Mouse (Mus musculus) forebrain, embryonic 11.5 days (tissue): ENCODE data around the gene Rbbp5. TPM values are rescaled to one million over a fixed set of nuclear protein-coding genes. Genes with fewer than 3 reads are reported as not detected.
A peak's percentile ranks its signal among the peaks of the same experiment; 100 is the strongest.

ENCODE experiments used
- ATAC-seq: fragments of 200-750 bp; cut with Nextera tagmentation; replicated peaks from 2 replicates; pipeline ENCODE4 v1.8.0; 2017; ENCODE audit warnings: moderate TSS enrichment; ENCODE audit not compliant: low FRiP score
- DNase-seq: peaks from one replicate; pipeline ENCODE4 v3.0.0-alpha.2; 2017; ENCODE audit warnings: low spot score
- H3K27ac ChIP-seq: fragments of 300-500 bp; sonication (generic); 2 replicates; pipeline ENCODE4 v1.5.1; 2014; ENCODE audit warnings: low read depth, low read length
- H3K27me3 ChIP-seq: fragments of 300-500 bp; sonication (generic); 2 replicates; pipeline ENCODE4 v1.6.1; 2014; ENCODE audit warnings: mild to moderate bottlenecking, low read length, mixed read lengths; ENCODE audit not compliant: control insufficient read depth, insufficient read depth
- H3K36me3 ChIP-seq: fragments of 300-500 bp; sonication (generic); 2 replicates; pipeline ENCODE4 v1.6.1; 2014; ENCODE audit warnings: mild to moderate bottlenecking, low read length, moderate library complexity, mixed read lengths; ENCODE audit not compliant: control insufficient read depth, insufficient read depth
- H3K4me1 ChIP-seq: fragments of 300-500 bp; sonication (generic); replicated peaks from 2 replicates; pipeline ENCODE4 v1.6.1; 2014; ENCODE audit warnings: low read length, mixed read lengths; ENCODE audit not compliant: control insufficient read depth, insufficient read depth
- H3K4me2 ChIP-seq: fragments of 300-500 bp; sonication (generic); 2 replicates; pipeline ENCODE4 v1.6.1; 2014; ENCODE audit warnings: low read depth, mild to moderate bottlenecking, low read length, moderate library complexity, mixed read lengths; ENCODE audit not compliant: severe bottlenecking
- H3K4me3 ChIP-seq: fragments of 300-500 bp; sonication (generic); 2 replicates; pipeline ENCODE4 v1.5.1; 2014; ENCODE audit warnings: low read depth, low read length
- H3K9ac ChIP-seq: fragments of 300-500 bp; sonication (generic); 2 replicates; pipeline ENCODE4 v1.6.1; 2014; ENCODE audit warnings: low read length
- H3K9me3 ChIP-seq: fragments of 300-500 bp; sonication (generic); 2 replicates; pipeline ENCODE4 v1.6.1; 2016; ENCODE audit warnings: low read length, mixed read lengths; ENCODE audit not compliant: control insufficient read depth
- WGBS: fragments of 180-500 bp; shearing (Covaris S2); extraction: QIAGEN DNeasy Blood & Tissue Kit; methylation state at CpG from one replicate; pipeline ENCODE4 v1.1.7; 2014; 5-methylcytosine and 5-hydroxymethylcytosine counted together
- polyA plus RNA-seq: library from polyadenylated mRNA; unstranded; fragments of >200 nt; fragmentation: Nextera tagmentation; extraction: Ambion mirVana; gene quantifications from 2 replicates; pipeline ENCODE4 v1.2.1, GENCODE M21; 2014

Rbbp5 gene
- polyA plus RNA-seq, 1 experiment from 2014 or later, result 67.3 TPM

DNA sequence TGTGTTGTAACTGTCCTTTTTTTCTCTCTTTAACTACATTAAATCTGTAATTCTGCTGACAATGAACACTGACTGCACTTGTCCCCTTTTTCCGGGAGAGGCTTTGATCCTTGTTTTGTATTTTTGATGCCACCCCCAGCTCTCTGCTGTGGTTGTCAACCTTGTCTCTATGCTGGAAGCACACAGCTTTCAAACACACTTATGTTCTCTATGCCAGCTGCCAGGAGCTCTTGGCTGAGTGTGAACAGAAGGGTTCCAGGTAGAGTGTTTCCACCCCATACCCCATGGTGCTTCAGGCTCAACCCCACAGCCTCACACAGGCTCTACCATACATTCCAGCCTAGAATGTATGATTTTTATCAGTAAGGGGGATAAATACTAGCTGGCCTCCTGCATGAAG is 2.7 kb upstream of the Rbbp5 start:
- Histone ChIP-seq H3K36me3 (no peaks in the 10 kb centered on the region), H3K9ac (no peak overlapping the region), H3K4me2 (no peak overlapping the region), H3K9me3 (no peaks in the 10 kb centered on the region), H3K27me3 (no peaks in the 10 kb centered on the region), H3K27ac (no peak overlapping the region), H3K4me1 (peaks cover 2% of the 10 kb centered on the region; the same call in 1 of the 2 replicates), H3K4me3 (no peak overlapping the region)
- DNase-seq (no peak), ATAC-seq (no peak)
- WGBS, result 86% methylated on average over 1 of the region's 1 CpGs

DNA sequence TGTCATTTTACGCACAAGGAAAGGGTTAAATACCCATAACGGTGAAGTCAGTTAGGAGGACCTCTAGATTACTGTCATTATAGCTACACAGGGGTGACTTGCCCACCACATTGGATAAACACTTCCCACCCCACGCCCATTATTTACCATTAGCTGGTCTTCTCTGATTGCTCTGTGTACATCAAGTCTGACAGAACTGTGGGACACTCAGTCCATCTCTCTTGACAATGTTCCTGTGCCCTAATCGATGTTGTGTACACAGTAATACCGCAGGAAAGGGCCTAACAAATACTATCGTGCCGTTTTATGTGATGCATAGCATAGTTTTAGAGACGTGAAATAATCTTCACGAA is 614 bp upstream of the Rbbp5 start:
- Histone ChIP-seq H3K4me2 (peak overlapping the region; percentile 84), H3K9ac (peak overlapping the region; percentile 85), H3K4me3 (peak overlapping the region; percentile 84), H3K36me3 (no peaks in the 10 kb centered on the region), H3K9me3 (no peaks in the 10 kb centered on the region), H3K27ac (peak overlapping the region; percentile 50; the same call in 1 of the 2 replicates), H3K4me1 (peaks cover 2% of the 10 kb centered on the region; the same call in 1 of the 2 replicates), H3K27me3 (no peaks in the 10 kb centered on the region)
- DNase-seq (no peak), ATAC-seq (peak; percentile 68)
- WGBS, result 6% methylated on average over 9 of the region's 9 CpGs

DNA sequence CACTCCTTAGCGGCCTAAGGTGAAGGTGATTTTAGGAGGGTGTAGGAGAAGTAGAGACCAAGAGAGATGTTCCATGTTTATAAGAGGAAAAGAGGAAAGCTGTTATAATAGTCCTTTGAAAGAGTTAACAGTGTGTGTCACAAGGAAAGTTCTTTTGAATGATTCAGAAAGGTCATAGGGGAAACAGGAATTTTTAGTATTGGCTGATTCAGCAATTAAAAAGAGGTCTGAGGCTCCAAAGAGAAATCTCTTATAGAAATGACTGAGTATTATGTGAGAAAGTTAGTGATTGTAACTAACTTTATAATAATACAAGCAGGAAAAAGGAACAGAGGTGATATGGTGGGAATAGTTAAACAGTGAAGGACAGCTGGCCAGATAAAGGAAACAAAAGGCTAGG is 2.3 kb downstream of the Rbbp5 start:
- DNase-seq, result no peak
- 80% methylated on average over 1 of the region's 1 CpGs for WGBS
- no peak overlapping the region for H3K4me2 ChIP-seq

GRCm38 (mm10) chr1:132481619-132482018 is 4.5 kb downstream of the Rbbp5 start:
- no peaks in the 10 kb centered on the region for H3K9me3 ChIP-seq
- no peaks in the 10 kb centered on the region; the same call in 1 of the 2 replicates for H3K4me1 ChIP-seq
- no peak overlapping the region for H3K4me2 ChIP-seq
- no peaks in the 10 kb centered on the region; the same call in 1 of the 2 replicates for H3K36me3 ChIP-seq
- no peak overlapping the region for H3K9ac ChIP-seq
- 90% methylated on average over 2 of the region's 2 CpGs for WGBS
- no peak for DNase-seq
- no peak overlapping the region for H3K27ac ChIP-seq
- ATAC-seq, result no peak
- H3K27me3 ChIP-seq, result no peaks in the 10 kb centered on the region
- no peak overlapping the region for H3K4me3 ChIP-seq

More for the DNA sequence above, 2.3 kb downstream of the Rbbp5 start:
- Histone ChIP-seq H3K9me3 (no peaks in the 10 kb centered on the region), H3K4me1 (peaks cover 2% of the 10 kb centered on the region; the same call in 1 of the 2 replicates), H3K27ac (no peak overlapping the region), H3K4me3 (no peak overlapping the region), H3K9ac (no peak overlapping the region), H3K36me3 (no peaks in the 10 kb centered on the region), H3K27me3 (no peaks in the 10 kb centered on the region)
- no peak for ATAC-seq

GRCm38 (mm10) chr1:132483234-132483633 is 6.1 kb downstream of the Rbbp5 start:
- no peak overlapping the region for H3K4me2 ChIP-seq
- DNase-seq (no peak), ATAC-seq (no peak)
- H3K27ac ChIP-seq, result no peak overlapping the region
- 88% methylated on average over 3 of the region's 3 CpGs for WGBS
- no peaks in the 10 kb centered on the region for H3K9me3 ChIP-seq
- no peak overlapping the region for H3K9ac ChIP-seq
- no peaks in the 10 kb centered on the region; the same call in 1 of the 2 replicates for H3K4me1 ChIP-seq
- H3K27me3 ChIP-seq, result no peaks in the 10 kb centered on the region
- no peaks in the 10 kb centered on the region; the same call in 1 of the 2 replicates for H3K36me3 ChIP-seq
- no peak overlapping the region for H3K4me3 ChIP-seq

DNA sequence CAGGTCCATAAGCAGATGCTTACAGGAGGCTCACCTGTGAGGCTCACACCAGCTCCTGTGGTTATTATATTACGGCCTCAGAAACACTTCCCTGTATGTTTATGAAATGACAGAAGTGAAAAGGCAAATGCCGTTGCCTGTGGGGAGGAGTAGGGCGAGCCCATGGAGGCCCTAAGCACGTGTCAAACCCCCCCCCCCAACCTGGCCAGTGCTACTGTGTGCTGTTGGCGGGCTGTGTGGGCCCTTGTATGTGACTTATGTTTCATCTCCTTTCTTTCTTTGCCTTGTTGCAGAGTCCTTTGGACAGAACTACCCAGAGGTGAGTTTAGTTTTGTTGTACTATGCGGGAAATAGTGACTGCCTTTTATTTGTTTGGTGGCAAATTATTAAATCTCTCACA is 6.6 kb downstream of the Rbbp5 start:
- DNase-seq (no peak), ATAC-seq (no peak)
- Histone ChIP-seq H3K36me3 (no peaks in the 10 kb centered on the region; the same call in 1 of the 2 replicates), H3K27ac (no peak overlapping the region), H3K4me3 (no peak overlapping the region), H3K4me1 (no peaks in the 10 kb centered on the region), H3K9ac (no peak overlapping the region), H3K27me3 (no peaks in the 10 kb centered on the region), H3K4me2 (no peak overlapping the region), H3K9me3 (no peaks in the 10 kb centered on the region)
- 93% methylated on average over 6 of the region's 6 CpGs for WGBS

- 94% methylated on average over 2 of the region's 2 CpGs for WGBS
- no peaks in the 10 kb centered on the region for H3K4me1 ChIP-seq
- H3K9ac ChIP-seq, result no peak overlapping the region
- H3K9me3 ChIP-seq, result no peaks in the 10 kb centered on the region
- DNase-seq, result no peak
- H3K27ac ChIP-seq, result no peak overlapping the region
- no peaks in the 10 kb centered on the region; the same call in 1 of the 2 replicates for H3K36me3 ChIP-seq
- H3K27me3 ChIP-seq, result no peaks in the 10 kb centered on the region
- no peak overlapping the region for H3K4me3 ChIP-seq
- no peak for ATAC-seq
- H3K4me2 ChIP-seq, result no peak overlapping the region
Measured at GRCm38 (mm10) chr1:132500535-132500934, 23.4 kb downstream of the Rbbp5 start.

DNA sequence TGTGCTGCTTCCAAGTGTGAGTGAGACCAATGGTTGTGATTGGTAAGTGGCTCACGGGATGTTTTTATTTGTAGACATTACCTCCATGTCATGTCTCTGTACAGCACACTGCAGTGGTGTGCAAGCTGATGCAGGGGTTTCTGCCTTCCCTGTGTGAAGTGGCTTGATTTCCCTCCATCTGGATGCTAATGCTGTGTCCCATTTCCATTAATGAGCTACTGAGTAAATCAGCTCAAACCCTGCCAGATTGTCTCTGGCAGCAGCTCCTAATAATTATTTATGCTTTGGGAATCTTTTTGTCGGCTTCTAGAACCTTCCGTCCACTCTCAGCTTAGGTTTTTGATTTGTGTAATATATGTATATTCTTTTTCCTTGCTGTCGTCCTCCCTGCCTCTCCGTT is 28.0 kb downstream of the Rbbp5 start:
- H3K4me1 ChIP-seq, result no peaks in the 10 kb centered on the region
- H3K9me3 ChIP-seq, result no peaks in the 10 kb centered on the region
- WGBS, result 91% methylated on average over 5 of the region's 5 CpGs
- H3K4me2 ChIP-seq, result no peak overlapping the region
- DNase-seq (no peak), ATAC-seq (no peak)
- H3K9ac ChIP-seq, result no peak overlapping the region
- no peak overlapping the region for H3K4me3 ChIP-seq
- no peaks in the 10 kb centered on the region for H3K27me3 ChIP-seq
- peaks cover 7% of the 10 kb centered on the region for H3K36me3 ChIP-seq
- H3K27ac ChIP-seq, result no peak overlapping the region

DNA sequence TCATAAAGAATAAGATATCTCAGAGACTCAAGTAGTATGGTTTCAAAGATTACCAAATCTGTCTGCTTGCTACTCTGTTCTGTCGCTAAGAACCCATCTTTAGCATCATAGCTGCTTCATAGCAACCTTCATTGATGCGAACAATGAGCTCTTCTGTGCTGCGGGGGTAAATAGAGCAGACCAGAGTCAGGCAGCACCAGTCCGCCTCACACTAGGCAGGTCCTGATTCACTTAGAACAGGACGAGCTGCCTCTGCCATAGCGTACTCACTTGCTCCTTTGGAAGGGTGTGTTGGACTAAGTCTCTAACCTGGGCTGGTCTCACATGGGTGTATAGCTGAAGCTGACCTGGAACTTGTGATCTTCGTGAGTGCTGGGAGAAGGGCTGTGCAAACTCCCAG is 28.9 kb downstream of the Rbbp5 start, which contains the start of gene Tmem81:
Gene Tmem81 (plus strand): TSS at position 173 of the 400 bp plus-strand sequence.
- ATAC-seq (no peak), DNase-seq (no peak)
- Histone ChIP-seq H3K4me3 (no peak within 1 kb of the TSS), H3K4me2 (no peak within 1 kb of the TSS), H3K36me3 (peaks cover 7% of the 10 kb centered on the region), H3K4me1 (no peaks in the 10 kb centered on the region), H3K27ac (no peak within 1 kb of the TSS), H3K9ac (no peak within 1 kb of the TSS), H3K9me3 (no peaks in the 10 kb centered on the region), H3K27me3 (no peaks in the 10 kb centered on the region)
- 91% methylated on average over 7 of the region's 7 CpGs for WGBS
